13 mouse cellular contexts compared by ENCODE assay signal in genomic region chr11:115179191-115179590, GRCm38 (mm10). TPM values are rescaled to one million over a fixed set of nuclear protein-coding genes. Genes with fewer than 3 reads are reported as not detected.
DNase-seq lines count a peak whose midpoint lies in the region; ATAC-seq lines count a peak whose summit lies in the region.
"Had no signal": no experiment of that assay in that cellular context is flagged by ENCODE, and none has a peak within 500 bp of the region (broad histone marks: within the 10 kb centered on the region; RNA-seq: fewer than 3 reads in every experiment).

No protein-coding gene starts in this region.

- H3K9ac ChIP-seq in forebrain, embryonic 16.5 days (replicated peaks; ENCODE audit: low read depth, low read length), result no peak overlapping the region
- H3K9ac ChIP-seq in hindbrain, embryonic 16.5 days (ENCODE audit: low read depth, low read length), result no peak overlapping the region
- H3K9ac ChIP-seq in neural tube, embryonic 14.5 days (replicated peaks; ENCODE audit: low read depth, low read length), result no peak overlapping the region
- H3K9ac ChIP-seq: embryonic facial prominence, embryonic 15.5 days; kidney, embryonic 15.5 days; lung, embryonic 14.5 days; midbrain, embryonic 12.5 days had no signal

- DNase-seq in left cerebral cortex, postnatal 10 days (ENCODE audit: extremely low spot score in 1 of 2, low spot score in 2 of 2), result peak; percentile 62 to 64
- DNase-seq in left cerebral cortex, adult 9 months (ENCODE audit: low spot score in 2 of 2), result no peak
- no peak for DNase-seq in adrenal gland, postnatal 10 days
- no peak for DNase-seq in lung, postnatal 10 days
- DNase-seq: cerebellum, adult 8-10 months; lung, embryonic 14.5 days had no signal

- H3K27ac ChIP-seq in forebrain, embryonic 16.5 days (ENCODE audit: low read length), result peak overlapping the region; percentile 38; the same call in 1 of the 2 replicates
- peak overlapping the region; percentile 74 for H3K27ac ChIP-seq in hindbrain, embryonic 16.5 days (ENCODE audit: low read depth, low read length)
- peak overlapping the region; percentile 35; the same call in 1 of the 2 replicates for H3K27ac ChIP-seq in neural tube, embryonic 14.5 days (ENCODE audit: low read depth, low read length)
- H3K27ac ChIP-seq: embryonic facial prominence, embryonic 15.5 days; midbrain, embryonic 12.5 days had no signal

- no peak overlapping the region for H3K4me2 ChIP-seq in forebrain, embryonic 16.5 days (ENCODE audit: low read length)
- no peak overlapping the region for H3K4me2 ChIP-seq in hindbrain, embryonic 16.5 days (ENCODE audit: low read length)
- no peak overlapping the region for H3K4me2 ChIP-seq in neural tube, embryonic 14.5 days (ENCODE audit: low read depth, low read length)
- H3K4me2 ChIP-seq: embryonic facial prominence, embryonic 15.5 days; kidney, embryonic 15.5 days; lung, embryonic 14.5 days; midbrain, embryonic 12.5 days had no signal

- intact Hi-C loops in left cerebral cortex, postnatal 10 days (cut with DNase I), result no loop called here

- peak; percentile 73 for ATAC-seq in forebrain, embryonic 16.5 days
- ATAC-seq in hindbrain, embryonic 16.5 days, result peak; percentile 86
- peak; percentile 44; the same call in 1 of the 2 replicates for ATAC-seq in neural tube, embryonic 14.5 days (ENCODE audit: low read depth)

- H3K4me3 ChIP-seq in forebrain, embryonic 16.5 days (replicated peaks; ENCODE audit: low read length), result no peak overlapping the region
- H3K4me3 ChIP-seq in hindbrain, embryonic 16.5 days (ENCODE audit: low read length), result no peak overlapping the region
- no peak overlapping the region for H3K4me3 ChIP-seq in neural tube, embryonic 14.5 days (ENCODE audit: low read depth, low read length)
- H3K4me3 ChIP-seq: embryonic facial prominence, embryonic 15.5 days; kidney, embryonic 15.5 days; midbrain, embryonic 12.5 days had no signal

- WGBS in forebrain, embryonic 16.5 days, result 42% methylated on average over 6 of the region's 6 CpGs
- 48% methylated on average over 6 of the region's 6 CpGs for WGBS in hindbrain, embryonic 16.5 days
- 70% methylated on average over 6 of the region's 6 CpGs for WGBS in neural tube, embryonic 14.5 days

- no peaks in the 10 kb centered on the region for H3K9me3 ChIP-seq in forebrain, embryonic 16.5 days (ENCODE audit: control insufficient read depth, low read length)
- H3K9me3 ChIP-seq in hindbrain, embryonic 16.5 days (ENCODE audit: control insufficient read depth, low read length), result no peaks in the 10 kb centered on the region
- no peaks in the 10 kb centered on the region for H3K9me3 ChIP-seq in neural tube, embryonic 14.5 days (ENCODE audit: control insufficient read depth, low read length)
- H3K9me3 ChIP-seq: embryonic facial prominence, embryonic 15.5 days; kidney, embryonic 15.5 days; midbrain, embryonic 12.5 days had no signal

- H3K36me3 ChIP-seq in forebrain, embryonic 16.5 days (ENCODE audit: control insufficient read depth, insufficient read depth), result no peaks in the 10 kb centered on the region
- no peaks in the 10 kb centered on the region for H3K36me3 ChIP-seq in hindbrain, embryonic 16.5 days (ENCODE audit: control insufficient read depth, insufficient read depth, low read length)
- no peaks in the 10 kb centered on the region for H3K36me3 ChIP-seq in neural tube, embryonic 14.5 days (ENCODE audit: control insufficient read depth, insufficient read depth, low read length)
- H3K36me3 ChIP-seq: embryonic facial prominence, embryonic 15.5 days; midbrain, embryonic 12.5 days had no signal

- H3K27me3 ChIP-seq in forebrain, embryonic 16.5 days (replicated peaks; ENCODE audit: control insufficient read depth, insufficient read depth, low read length), result no peaks in the 10 kb centered on the region
- peaks cover 2% of the 10 kb centered on the region; the same call in 1 of the 2 replicates for H3K27me3 ChIP-seq in hindbrain, embryonic 16.5 days (replicated peaks; ENCODE audit: control insufficient read depth, insufficient read depth, low read length)
- no peaks in the 10 kb centered on the region for H3K27me3 ChIP-seq in neural tube, embryonic 14.5 days (ENCODE audit: control insufficient read depth, insufficient read depth, low read length)
- H3K27me3 ChIP-seq: kidney, embryonic 15.5 days had no signal

- peaks cover 22% of the 10 kb centered on the region for H3K4me1 ChIP-seq in forebrain, embryonic 16.5 days (replicated peaks; ENCODE audit: control insufficient read depth, insufficient read depth, low read length)
- peaks cover 31% of the 10 kb centered on the region for H3K4me1 ChIP-seq in hindbrain, embryonic 16.5 days (ENCODE audit: control insufficient read depth, insufficient read depth, low read depth, low read length)
- H3K4me1 ChIP-seq in neural tube, embryonic 14.5 days (ENCODE audit: control insufficient read depth, insufficient read depth, low read length), result peaks cover 7% of the 10 kb centered on the region; the same call in 1 of the 2 replicates

RNA-seq across cellular contexts. Expression of gene Tmem104, which starts 8.1 kb away (rescaled TPM):
- 10 to 100 TPM; 19.9 to 20.3 TPM for total RNA-seq in left cerebral cortex, postnatal 10 days (2021)
- 11.0 and 11.2 TPM in 2 replicates for polyA plus RNA-seq in forebrain, embryonic 16.5 days (2015; fragmentation: Nextera tagmentation; extraction: Ambion mirVana)
- polyA plus RNA-seq in hindbrain, embryonic 16.5 days (2015; fragmentation: Nextera tagmentation; extraction: Ambion mirVana), result 12.3 and 13.1 TPM in 2 replicates
- 8.9 and 10.8 TPM in 2 replicates for polyA plus RNA-seq in neural tube, embryonic 14.5 days (2014; fragmentation: Nextera tagmentation; extraction: Ambion mirVana)
- 10 to 100 TPM in 1 of 2 experiments, 1 to 10 TPM in 1; 9.5 to 15.7 TPM for total RNA-seq in adrenal gland, postnatal 10 days (2021)

RNA-seq across cellular contexts. Expression of gene Nat9, which starts 8.5 kb away (rescaled TPM):
- 10 to 100 TPM; 14.5 to 16.6 TPM for total RNA-seq in left cerebral cortex, postnatal 10 days (2021)
- 20.6 and 24.2 TPM in 2 replicates for polyA plus RNA-seq in forebrain, embryonic 16.5 days (2015; fragmentation: Nextera tagmentation; extraction: Ambion mirVana)
- 20.9 and 24.6 TPM in 2 replicates for polyA plus RNA-seq in hindbrain, embryonic 16.5 days (2015; fragmentation: Nextera tagmentation; extraction: Ambion mirVana)
- polyA plus RNA-seq in neural tube, embryonic 14.5 days (2014; fragmentation: Nextera tagmentation; extraction: Ambion mirVana), result 19.1 and 19.9 TPM in 2 replicates
- 10 to 100 TPM; 27.4 to 28.4 TPM for total RNA-seq in adrenal gland, postnatal 10 days (2021)

RNA-seq across cellular contexts. Expression of gene Slc9a3r1, which starts 16.1 kb away (rescaled TPM):
- 10 to 100 TPM; 53.7 to 56.0 TPM for total RNA-seq in left cerebral cortex, postnatal 10 days (2021)
- 49.9 and 57.3 TPM in 2 replicates for polyA plus RNA-seq in forebrain, embryonic 16.5 days (2015; fragmentation: Nextera tagmentation; extraction: Ambion mirVana)
- 81.5 and 93.4 TPM in 2 replicates for polyA plus RNA-seq in hindbrain, embryonic 16.5 days (2015; fragmentation: Nextera tagmentation; extraction: Ambion mirVana)
- polyA plus RNA-seq in neural tube, embryonic 14.5 days (2014; fragmentation: Nextera tagmentation; extraction: Ambion mirVana), result 42.3 and 59.1 TPM in 2 replicates
- 10 to 100 TPM; 26.3 to 30.4 TPM for total RNA-seq in adrenal gland, postnatal 10 days (2021)

RNA-seq across cellular contexts. Expression of gene Cd300lf, which starts 45.4 kb away (rescaled TPM):
- total RNA-seq in left cerebral cortex, postnatal 10 days (2021), result under 1 TPM; 0.28 to 0.90 TPM
- 0.27 TPM in 1 of 2 replicates, not detected in the other for polyA plus RNA-seq in forebrain, embryonic 16.5 days (2015; fragmentation: Nextera tagmentation; extraction: Ambion mirVana)
- 0.29 and 0.32 TPM in 2 replicates for polyA plus RNA-seq in hindbrain, embryonic 16.5 days (2015; fragmentation: Nextera tagmentation; extraction: Ambion mirVana)
- 0.11 TPM in 1 of 2 replicates, not detected in the other for polyA plus RNA-seq in neural tube, embryonic 14.5 days (2014; fragmentation: Nextera tagmentation; extraction: Ambion mirVana)
- 1 to 10 TPM; 1.1 to 1.3 TPM for total RNA-seq in adrenal gland, postnatal 10 days (2021)
- total RNA-seq: gastrocnemius, adult 18-20 months had no signal

Comparison
In these comparisons a context has a peak if more than half of its experiments do, and no peak if none do; other contexts are left out.
1. DNase-seq: peak in left cerebral cortex, postnatal 10 days (2 of 2); none in left cerebral cortex, adult 9 months (0 of 2), adrenal gland, postnatal 10 days (single experiment) and lung, postnatal 10 days (single experiment).
2. Peak in every context shown above with its lines, with median percentiles within 50 percentile points of each other: ATAC-seq and H3K27ac ChIP-seq.